Mouse (Mus musculus) heart, postnatal 0 days (tissue): ENCODE data around the gene Akap2.

Experiments used
- CTCF ChIP-seq: IDR thresholded peaks from 2 replicates; pipeline ENCODE4 v1.5.1; 2016; ENCODE audit warnings: antibody characterized with exemption, control low read depth, low read depth
- EP300 ChIP-seq: IDR thresholded peaks from 2 replicates; pipeline ENCODE4 v1.6.1; 2016; ENCODE audit warnings: antibody characterized with exemption, low read depth

DNA sequence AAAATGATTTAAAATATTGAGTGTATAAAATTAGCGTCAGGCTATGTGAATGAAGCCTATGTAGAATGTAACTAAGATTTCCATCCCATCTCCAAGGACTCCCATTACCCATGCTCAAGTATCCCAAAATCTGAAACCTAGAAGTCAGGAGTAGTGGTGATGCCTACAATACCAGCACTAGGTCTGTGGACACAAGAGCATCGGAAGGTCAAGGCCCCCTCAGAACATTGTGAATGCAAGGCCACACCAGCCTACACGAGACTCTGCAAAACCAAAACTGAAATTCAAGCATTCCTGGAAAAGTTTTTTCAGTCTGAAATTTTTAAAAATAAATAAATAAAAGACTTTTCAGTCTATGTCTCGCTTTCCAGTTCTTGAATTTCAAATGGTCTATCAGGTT, 44.9 kb upstream of the Akap2 start:
- TF ChIP-seq CTCF (no peak), EP300 (no peak)
